Mouse (Mus musculus): ENCODE results near the gene Lcmt1. TPM values are rescaled to one million over a fixed set of nuclear protein-coding genes. Genes with fewer than 3 reads are reported as not detected.

The Lcmt1 gene
- 63.2 and 65.5 TPM in 2 replicates for polyA plus RNA-seq (2012; rRNA removed)

DNA sequence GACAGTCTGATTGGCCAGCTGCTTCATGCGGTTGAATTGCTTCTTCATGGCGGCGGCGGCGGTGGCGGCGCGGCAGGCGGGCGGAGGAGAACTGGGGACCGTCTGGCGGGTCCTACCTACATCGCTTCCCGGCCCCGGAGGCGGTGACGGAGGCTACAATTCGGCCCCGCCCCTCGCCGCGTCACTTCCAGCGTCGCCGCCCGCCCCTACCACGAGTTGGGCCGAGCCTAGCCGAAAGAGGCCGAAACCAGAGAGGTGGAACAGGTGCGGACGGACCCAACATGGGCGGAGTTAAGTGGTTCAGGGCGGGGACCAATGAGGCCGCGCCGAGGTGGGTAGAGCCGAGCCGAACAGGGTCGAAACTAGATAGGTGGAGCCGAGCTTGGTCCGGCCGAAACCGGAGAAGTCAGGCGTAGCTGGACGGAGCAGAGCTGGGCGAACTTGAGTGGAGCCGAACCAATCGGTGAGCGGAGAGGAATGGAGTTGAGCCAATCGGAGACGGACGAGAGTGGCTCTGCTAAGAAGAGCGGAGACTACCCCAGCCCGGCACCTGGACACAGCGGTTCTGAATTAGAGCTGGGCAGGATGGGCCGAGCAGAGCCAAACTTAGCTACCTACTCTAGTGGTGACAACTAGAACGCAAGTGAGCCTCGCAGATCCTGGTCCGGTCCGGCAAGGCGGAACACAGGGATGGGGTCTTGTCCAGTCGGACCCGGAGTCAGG, at the start of gene Lcmt1, which contains the start of gene Arhgap17:
Gene Lcmt1 (plus strand): TSS at position 26 of the 723 bp plus-strand sequence.
Gene Arhgap17 (minus strand): TSS at position 157 of the 723 bp plus-strand sequence.

DNA sequence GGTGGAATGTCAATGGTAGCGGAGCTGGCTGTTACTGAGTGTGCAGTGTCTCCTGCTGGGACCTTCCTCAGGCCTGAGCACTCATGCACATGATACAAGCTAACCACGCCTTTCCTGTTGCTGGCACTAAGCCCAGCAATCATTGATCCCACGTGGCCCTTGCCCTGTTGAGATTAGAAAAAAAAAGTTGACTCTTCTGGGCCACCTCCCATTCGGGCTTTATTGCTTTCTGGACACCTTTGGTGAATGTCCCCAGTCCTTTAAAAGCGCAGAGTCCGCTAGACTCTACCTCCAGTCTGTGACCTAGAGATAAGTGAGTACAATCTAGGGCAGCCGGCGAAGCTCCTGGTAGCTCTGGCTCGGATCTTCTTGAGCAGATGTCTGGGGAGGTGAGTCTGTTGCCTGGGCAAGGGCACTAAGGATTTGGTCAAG, 92.5 kb downstream of the Lcmt1 start, which contains the start of gene Aqp8:
Gene Aqp8 (plus strand): TSS at position 222 of the 432 bp plus-strand sequence.

Other genes with a start within 250 kb of the Lcmt1 start
- 74.1 and 75.4 TPM in 2 replicates for gene Tnrc6a, start 245.9 kb upstream of the Lcmt1 start, polyA plus RNA-seq (2012; rRNA removed)
- gene Slc5a11, start 155.0 kb upstream of the Lcmt1 start, polyA plus RNA-seq (2012; rRNA removed): 0.18 and 0.21 TPM in 2 replicates
- gene Arhgap17, start 131 bp downstream of the Lcmt1 start, polyA plus RNA-seq (2012; rRNA removed): 22.4 and 26.0 TPM in 2 replicates
- not detected in 2 replicates for gene Aqp8, start 92.5 kb downstream of the Lcmt1 start, polyA plus RNA-seq (2012; rRNA removed)
- 26.0 and 26.1 TPM in 2 replicates for gene Zkscan2, start 130.7 kb downstream of the Lcmt1 start, polyA plus RNA-seq (2012; rRNA removed)